Mouse (Mus musculus): Measurements from ENCODE around the gene Rbck1. TPM values are rescaled to one million over a fixed set of nuclear protein-coding genes. Genes with fewer than 3 reads are reported as not detected.
A peak's percentile ranks its signal among the peaks of the same experiment; 100 is the strongest.

Rbck1 gene
- 65.3 TPM for polyA plus RNA-seq (2012; fragmentation: generic; extraction: Trizol)
- long read RNA-seq, experiment 1, transcript Rbck1-202 (12 exons, 2,384 nt): major isoform, 40 of 66 reads
- long read RNA-seq, experiment 1, partial matches to known transcripts: 10 of 66 reads
- long read RNA-seq, experiment 1, other reads (novel, unspliced or antisense): 14 of 66 reads
- long read RNA-seq, experiment 2, transcript Rbck1-202 (12 exons, 2,384 nt): major isoform, 505 of 645 reads
- long read RNA-seq, experiment 2, transcript Rbck1-201 (13 exons, 2,252 nt): minor isoform, 25 of 645 reads
- long read RNA-seq, experiment 2, partial matches to known transcripts: 9 of 645 reads
- long read RNA-seq, experiment 2, other reads (novel, unspliced or antisense): 106 of 645 reads

DNA sequence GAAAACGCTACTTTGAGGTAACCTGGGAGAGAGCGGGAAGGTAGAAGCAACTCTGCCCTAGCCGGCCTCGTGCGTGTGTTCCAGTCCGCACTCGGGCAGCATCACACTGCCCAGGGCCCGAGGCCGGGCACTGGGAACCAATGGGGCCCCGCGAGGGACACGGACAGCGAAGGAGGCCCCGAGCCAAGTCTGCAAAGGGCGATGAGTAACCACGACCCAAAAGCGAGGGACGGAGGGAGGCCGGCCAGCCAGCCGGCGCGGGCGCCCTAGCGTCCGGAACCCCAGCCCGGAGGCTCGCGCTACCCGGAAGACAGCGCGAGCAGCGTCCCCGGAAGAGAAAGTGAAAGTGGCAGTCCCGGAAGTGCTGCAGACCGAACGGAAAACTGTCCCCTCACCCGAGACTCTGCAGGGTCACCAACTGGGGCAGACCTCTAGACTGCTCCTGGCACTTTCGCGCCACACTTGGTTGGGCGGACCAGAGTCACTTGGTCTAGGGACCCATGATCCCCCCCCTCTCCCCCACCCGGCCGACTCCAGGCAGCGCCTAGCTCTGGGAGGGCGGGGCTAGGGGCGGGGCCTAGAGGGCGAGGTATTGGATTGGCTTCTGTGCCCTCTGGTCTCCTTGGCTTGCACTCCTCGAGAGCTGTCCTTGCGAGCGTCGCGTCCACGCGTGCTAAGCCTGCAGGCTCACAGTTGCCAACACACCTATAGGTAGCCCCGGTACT lies at the start of gene Rbck1:
TSS of gene Rbck1 (minus strand) at position 553 of the 725 bp plus-strand sequence.
- H3K4me3 ChIP-seq (ENCODE audit: insufficient read depth, poor library complexity, severe bottlenecking): peak within 1 kb of the TSS; percentile 68
- H3ac ChIP-seq (ENCODE audit: control insufficient read depth, insufficient read length, low read depth): peak within 1 kb of the TSS; percentile 99
- H3K79me2 ChIP-seq (ENCODE audit: control insufficient read depth, insufficient read depth): peaks cover 35% of the 10 kb centered on the region
- peaks cover 24% of the 10 kb centered on the region for H3K36me3 ChIP-seq (ENCODE audit: control insufficient read depth, insufficient read depth)
- peaks cover 25% of the 10 kb centered on the region for H3K79me3 ChIP-seq (ENCODE audit: low read depth)
- no peaks in the 10 kb centered on the region for H3K27me3 ChIP-seq (ENCODE audit: control insufficient read depth, insufficient read depth, insufficient read length)
- no peak for TF ChIP-seq FOSL1 (IDR thresholded peaks at IDR 0.05; ENCODE audit: insufficient read depth, low read length, poor library complexity, severe bottlenecking)
- no peak for TF ChIP-seq MYOD1 (IDR thresholded peaks at IDR 0.05; ENCODE audit: control insufficient read depth, insufficient read length, low read depth)
- TF ChIP-seq MYOG (IDR thresholded peaks at IDR 0.05; ENCODE audit: control insufficient read depth, extremely low read depth, insufficient read length): no peak
- no peak for TF ChIP-seq USF1 (IDR thresholded peaks at IDR 0.05; ENCODE audit: low read depth)
- peak; percentile 10 for TF ChIP-seq CTCF (IDR thresholded peaks at IDR 0.05; ENCODE audit: control insufficient read depth, insufficient read depth, insufficient read length)
- no peak for TF ChIP-seq CEBPB (IDR thresholded peaks at IDR 0.05; ENCODE audit: low read depth)
- TF ChIP-seq MAX (IDR thresholded peaks at IDR 0.05): peak; percentile 79

DNA sequence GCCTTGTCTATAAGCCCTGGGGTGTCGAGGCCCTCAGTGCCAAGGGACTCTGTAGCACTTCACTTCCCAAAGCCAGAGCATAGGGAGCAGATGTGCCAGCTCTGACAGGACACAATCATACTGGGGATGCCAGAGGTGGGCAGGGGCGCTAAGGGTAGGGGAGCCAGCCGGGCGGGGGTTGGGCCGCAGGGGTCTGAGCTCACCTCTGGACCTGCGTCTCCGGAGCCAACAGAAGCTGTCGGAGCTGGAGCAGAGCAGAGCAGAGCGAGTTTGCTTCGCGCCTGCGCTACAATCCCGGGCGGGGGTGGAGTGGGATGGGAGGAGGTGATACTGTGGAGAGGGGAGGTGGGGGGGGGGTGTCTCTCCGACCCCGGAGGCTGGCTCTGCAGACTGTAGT lies 43.9 kb upstream of the Rbck1 start, which contains the start of gene Nrsn2:
TSS of gene Nrsn2 (minus strand) at position 294 of the 397 bp plus-strand sequence.
- no peaks in the 10 kb centered on the region for H3K79me2 ChIP-seq (ENCODE audit: control insufficient read depth, insufficient read depth)
- no peaks in the 10 kb centered on the region for H3K36me3 ChIP-seq (ENCODE audit: control insufficient read depth, insufficient read depth)
- no peak within 1 kb of the TSS for H3ac ChIP-seq (ENCODE audit: control insufficient read depth, insufficient read length, low read depth)
- H3K27me3 ChIP-seq (ENCODE audit: control insufficient read depth, insufficient read depth, insufficient read length): peaks cover 40% of the 10 kb centered on the region
- TF ChIP-seq MAX (IDR thresholded peaks at IDR 0.05) (no peak), CTCF (IDR thresholded peaks at IDR 0.05; ENCODE audit: control insufficient read depth, insufficient read depth, insufficient read length) (no peak), CEBPB (IDR thresholded peaks at IDR 0.05; ENCODE audit: low read depth) (no peak), FOSL1 (IDR thresholded peaks at IDR 0.05; ENCODE audit: insufficient read depth, low read length, poor library complexity, severe bottlenecking) (no peak), USF1 (IDR thresholded peaks at IDR 0.05; ENCODE audit: low read depth) (no peak), MYOG (IDR thresholded peaks at IDR 0.05; ENCODE audit: control insufficient read depth, extremely low read depth, insufficient read length) (no peak), MYOD1 (IDR thresholded peaks at IDR 0.05; ENCODE audit: control insufficient read depth, insufficient read length, low read depth) (no peak)
- H3K4me3 ChIP-seq (ENCODE audit: insufficient read depth, poor library complexity, severe bottlenecking): no peak within 1 kb of the TSS
- H3K79me3 ChIP-seq (ENCODE audit: low read depth): no peaks in the 10 kb centered on the region

DNA sequence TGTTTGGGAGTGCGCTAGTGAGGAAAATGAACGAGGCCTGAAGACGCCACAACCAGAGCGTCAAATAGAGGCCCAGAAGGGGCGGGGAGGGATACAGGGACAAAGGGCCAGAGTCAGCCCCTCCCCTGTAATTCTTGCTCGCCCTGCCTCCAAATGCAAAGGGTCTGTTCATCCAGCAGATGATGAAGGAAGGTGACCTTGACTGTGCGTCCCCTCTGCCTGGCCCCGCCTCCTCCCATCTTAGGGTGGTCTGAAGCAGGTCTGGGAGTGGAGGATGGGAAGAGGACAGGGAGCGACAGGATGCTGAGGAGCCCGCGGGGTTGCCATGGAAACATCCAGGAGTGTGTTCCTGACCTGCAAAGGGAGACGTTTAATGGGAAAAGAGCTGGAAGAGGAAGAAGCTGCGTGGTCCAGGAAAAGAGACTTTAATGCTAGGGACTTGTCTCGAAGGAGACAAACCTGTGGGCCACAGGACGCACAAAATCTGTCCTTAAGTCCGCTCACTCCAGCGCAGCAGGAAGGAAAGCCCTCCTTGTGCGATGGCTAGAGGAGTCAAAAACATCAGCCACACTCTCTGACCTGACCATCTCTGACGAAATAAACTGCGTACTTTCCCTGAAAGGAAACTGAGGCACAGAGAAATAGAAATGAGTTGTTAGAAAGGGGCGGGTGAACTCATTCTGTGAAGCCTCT lies 43.3 kb upstream of the Rbck1 start:
- H3K36me3 ChIP-seq (ENCODE audit: control insufficient read depth, insufficient read depth): no peaks in the 10 kb centered on the region
- peaks cover 43% of the 10 kb centered on the region for H3K27me3 ChIP-seq (ENCODE audit: control insufficient read depth, insufficient read depth, insufficient read length)
- H3K79me2 ChIP-seq (ENCODE audit: control insufficient read depth, insufficient read depth): no peaks in the 10 kb centered on the region
- no peak overlapping the region for H3ac ChIP-seq (ENCODE audit: control insufficient read depth, insufficient read length, low read depth)
- TF ChIP-seq MYOD1 (IDR thresholded peaks at IDR 0.05; ENCODE audit: control insufficient read depth, insufficient read length, low read depth): no peak
- TF ChIP-seq USF1 (IDR thresholded peaks at IDR 0.05; ENCODE audit: low read depth): no peak
- no peak for TF ChIP-seq MAX (IDR thresholded peaks at IDR 0.05)
- TF ChIP-seq CTCF (IDR thresholded peaks at IDR 0.05; ENCODE audit: control insufficient read depth, insufficient read depth, insufficient read length): no peak
- TF ChIP-seq MYOG (IDR thresholded peaks at IDR 0.05; ENCODE audit: control insufficient read depth, extremely low read depth, insufficient read length): no peak
- TF ChIP-seq FOSL1 (IDR thresholded peaks at IDR 0.05; ENCODE audit: insufficient read depth, low read length, poor library complexity, severe bottlenecking): no peak
- TF ChIP-seq CEBPB (IDR thresholded peaks at IDR 0.05; ENCODE audit: low read depth): no peak
- H3K79me3 ChIP-seq (ENCODE audit: low read depth): no peaks in the 10 kb centered on the region
- no peak overlapping the region for H3K4me3 ChIP-seq (ENCODE audit: insufficient read depth, poor library complexity, severe bottlenecking)

DNA sequence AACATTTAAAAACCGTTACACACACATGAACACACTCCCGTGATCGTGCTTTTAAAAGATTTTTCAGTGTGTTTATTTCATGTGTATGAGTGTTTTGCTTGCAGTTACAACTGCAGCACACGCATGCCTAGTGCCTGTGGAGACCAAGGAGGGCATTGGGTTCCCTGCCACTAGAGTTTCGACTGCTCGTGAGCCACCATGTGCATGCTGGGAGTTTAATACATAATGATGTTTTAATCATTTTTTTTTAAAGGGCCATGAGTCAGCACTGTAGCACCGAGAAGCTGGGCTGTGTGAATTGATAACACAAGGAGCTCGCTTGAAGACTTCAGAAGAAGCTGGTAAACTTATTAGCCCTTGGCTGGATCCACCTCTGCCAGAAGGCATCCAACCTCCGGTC lies 41.1 kb upstream of the Rbck1 start:
- no peak for TF ChIP-seq MYOD1 (IDR thresholded peaks at IDR 0.05; ENCODE audit: control insufficient read depth, insufficient read length, low read depth)
- no peak for TF ChIP-seq USF1 (IDR thresholded peaks at IDR 0.05; ENCODE audit: low read depth)
- TF ChIP-seq MYOG (IDR thresholded peaks at IDR 0.05; ENCODE audit: control insufficient read depth, extremely low read depth, insufficient read length): no peak
- no peak for TF ChIP-seq MAX (IDR thresholded peaks at IDR 0.05)
- TF ChIP-seq CTCF (IDR thresholded peaks at IDR 0.05; ENCODE audit: control insufficient read depth, insufficient read depth, insufficient read length): no peak
- no peak for TF ChIP-seq FOSL1 (IDR thresholded peaks at IDR 0.05; ENCODE audit: insufficient read depth, low read length, poor library complexity, severe bottlenecking)
- TF ChIP-seq CEBPB (IDR thresholded peaks at IDR 0.05; ENCODE audit: low read depth): no peak
- Histone ChIP-seq H3K36me3 (ENCODE audit: control insufficient read depth, insufficient read depth) (no peaks in the 10 kb centered on the region), H3K4me3 (ENCODE audit: insufficient read depth, poor library complexity, severe bottlenecking) (no peak overlapping the region), H3K79me2 (ENCODE audit: control insufficient read depth, insufficient read depth) (no peaks in the 10 kb centered on the region), H3K79me3 (ENCODE audit: low read depth) (no peaks in the 10 kb centered on the region), H3K27me3 (ENCODE audit: control insufficient read depth, insufficient read depth, insufficient read length) (peaks cover 39% of the 10 kb centered on the region), H3ac (ENCODE audit: control insufficient read depth, insufficient read length, low read depth) (no peak overlapping the region)

DNA sequence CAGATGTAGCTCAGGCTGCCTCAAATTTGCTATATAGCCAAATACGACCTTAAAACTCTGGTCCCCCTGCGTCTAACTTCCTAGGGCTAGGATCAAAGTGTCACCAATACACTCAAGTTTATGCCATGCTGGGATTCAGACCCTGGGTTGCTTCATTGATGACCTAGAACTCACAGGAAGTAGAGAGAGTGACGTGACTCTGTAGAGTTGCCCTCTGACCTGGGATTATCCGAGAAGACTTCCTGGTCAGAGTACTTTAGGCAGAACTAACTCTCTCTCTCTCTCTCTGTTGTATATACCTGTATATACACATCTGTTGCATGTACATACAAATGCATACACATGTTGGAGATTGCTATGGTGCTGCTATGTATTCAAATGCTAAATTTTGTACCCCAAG lies 40.2 kb upstream of the Rbck1 start:
- H3K4me3 ChIP-seq (ENCODE audit: insufficient read depth, poor library complexity, severe bottlenecking): no peak overlapping the region
- H3K36me3 ChIP-seq (ENCODE audit: control insufficient read depth, insufficient read depth): no peaks in the 10 kb centered on the region
- H3ac ChIP-seq (ENCODE audit: control insufficient read depth, insufficient read length, low read depth): no peak overlapping the region
- H3K79me3 ChIP-seq (ENCODE audit: low read depth): no peaks in the 10 kb centered on the region
- no peaks in the 10 kb centered on the region for H3K79me2 ChIP-seq (ENCODE audit: control insufficient read depth, insufficient read depth)
- no peak for TF ChIP-seq USF1 (IDR thresholded peaks at IDR 0.05; ENCODE audit: low read depth)
- no peak for TF ChIP-seq MYOG (IDR thresholded peaks at IDR 0.05; ENCODE audit: control insufficient read depth, extremely low read depth, insufficient read length)
- no peak for TF ChIP-seq CEBPB (IDR thresholded peaks at IDR 0.05; ENCODE audit: low read depth)
- no peak for TF ChIP-seq MYOD1 (IDR thresholded peaks at IDR 0.05; ENCODE audit: control insufficient read depth, insufficient read length, low read depth)
- no peak for TF ChIP-seq FOSL1 (IDR thresholded peaks at IDR 0.05; ENCODE audit: insufficient read depth, low read length, poor library complexity, severe bottlenecking)
- TF ChIP-seq MAX (IDR thresholded peaks at IDR 0.05): no peak
- no peak for TF ChIP-seq CTCF (IDR thresholded peaks at IDR 0.05; ENCODE audit: control insufficient read depth, insufficient read depth, insufficient read length)
- peaks cover 38% of the 10 kb centered on the region for H3K27me3 ChIP-seq (ENCODE audit: control insufficient read depth, insufficient read depth, insufficient read length)
